Mouse (Mus musculus) embryonic stem cell, embryonic (primary cell): ENCODE measurements around the gene Eml3.

Experiments used
- CTCF ChIA-PET, 4 experiments: fragments of 300-600 bp in 2 of 4; fragments of 350-600 bp in 2 of 4; sonication (Branson Sonifier 250); formaldehyde crosslinking; loops; one replicate each; lab custom pipeline; 2022; ENCODE audit warnings: inconsistent platforms in 2 of 4; lab: Charles Lee
- POLR2A ChIA-PET, 4 experiments: fragments of 300-600 bp in 2 of 4; fragments of 350-600 bp in 2 of 4; sonication (Branson Sonifier 250); formaldehyde crosslinking; loops; one replicate each; lab custom pipeline; 2022; ENCODE audit warnings: antibody characterized with exemption in 4 of 4, inconsistent platforms in 1 of 4; lab: Charles Lee

Gene Eml3

DNA sequence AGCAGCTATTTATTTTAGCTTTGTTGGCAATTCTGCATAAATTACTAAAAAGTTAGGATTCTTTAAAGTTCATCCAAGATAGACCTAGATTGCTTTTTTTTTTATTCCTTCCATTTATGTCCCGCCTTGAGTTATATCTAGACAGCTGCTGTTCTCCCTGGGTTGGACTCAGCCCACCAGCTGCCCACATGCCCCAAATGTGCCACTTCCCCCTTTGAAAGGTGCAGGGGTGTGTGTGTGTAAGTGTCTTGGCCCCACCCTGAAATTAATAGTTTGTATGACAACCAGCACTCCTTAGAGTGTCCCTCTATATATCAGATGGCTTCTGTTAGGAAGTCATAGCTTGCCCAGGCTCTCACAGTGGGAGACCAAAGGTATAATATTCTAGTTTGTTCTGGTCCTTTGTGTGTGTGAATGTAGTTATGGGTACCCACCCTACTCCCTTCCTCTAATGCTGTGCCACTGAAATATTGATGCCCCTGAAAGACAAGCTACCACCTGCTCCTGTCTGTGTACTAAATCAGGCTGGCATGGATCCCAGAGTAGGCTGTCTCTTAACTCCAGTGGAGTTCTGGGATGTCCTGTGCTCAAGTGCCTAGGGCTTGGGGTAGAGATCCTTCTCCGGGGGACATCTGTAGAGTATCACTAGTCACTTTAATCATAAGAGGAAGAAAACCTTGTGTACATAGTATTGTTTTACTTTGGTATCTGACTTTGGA lies 52.3 kb downstream of the Eml3 start:
- POLR2A ChIA-PET = interaction anchor here (0.5 to 23.4 kb wide), 52 partner anchors 8 to 1950 kb away, joined by 3 to 604 read pairs (median 5); partner anchors contain the start of genes Eef1g (in 3 of the 4), 1810009A15Rik (in 2 of the 4), Ahnak (in 2 of the 4) and Gm49416 (in 2 of the 4)
- CTCF ChIA-PET = interaction anchor here in 3 of 4 experiments (0.6 to 9.2 kb wide), 4 partner anchors 11 to 118 kb away, joined by 3 to 57 read pairs (median 6); no protein-coding TSS in a partner anchor

DNA sequence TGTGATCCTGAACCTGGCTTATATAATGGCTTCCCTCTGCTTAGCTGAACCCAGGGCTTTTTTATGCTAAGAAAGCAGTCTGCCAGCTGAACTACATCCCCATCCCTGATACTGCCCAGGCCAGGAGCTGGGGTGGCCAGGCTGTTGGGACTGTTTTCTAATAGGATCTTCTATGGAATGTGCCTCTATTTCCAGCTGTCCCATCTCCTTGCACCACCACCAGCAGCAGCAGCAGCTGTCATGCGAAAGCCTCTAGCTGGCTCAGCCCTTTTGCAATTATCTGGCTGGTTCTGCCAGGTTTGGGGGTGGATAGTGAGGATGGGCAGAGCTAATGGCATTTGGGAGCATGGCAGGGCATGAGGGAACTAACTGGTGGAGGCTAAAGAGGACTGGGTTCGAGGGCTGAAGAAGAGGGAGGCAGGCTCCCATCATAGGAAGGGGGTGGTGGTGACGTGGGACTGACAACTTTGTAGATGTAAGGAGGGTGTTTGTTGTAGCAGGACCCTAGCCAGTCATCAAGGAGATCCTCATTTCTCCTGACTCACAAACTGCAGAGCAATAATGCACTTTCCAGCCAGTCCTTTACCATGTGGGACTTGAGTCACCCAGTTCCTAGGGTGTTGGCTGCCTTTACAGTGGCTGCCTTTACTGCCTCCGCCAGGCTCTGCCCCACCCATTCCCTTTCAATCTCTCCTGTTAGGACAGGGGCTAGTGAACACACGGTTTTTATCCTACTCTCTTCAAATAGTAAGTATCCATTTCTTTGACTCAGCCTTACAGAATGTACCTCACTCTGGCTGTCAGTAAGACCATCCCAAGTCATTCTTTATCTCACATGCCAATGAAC lies 53.2 kb downstream of the Eml3 start:
- POLR2A ChIA-PET = interaction anchor here (0.6 to 23.4 kb wide), 39 partner anchors 7 to 267 kb away, joined by 3 to 604 read pairs (median 6); partner anchors contain the start of genes Eef1g (in 3 of the 4), 1810009A15Rik (in 2 of the 4), Ahnak (in 2 of the 4) and Gm49416 (in 2 of the 4)
- CTCF ChIA-PET = interaction anchor here in 1 of 4 experiments (9.2 kb wide), 1 partner anchor 100 kb away, joined by 57 read pairs; no protein-coding TSS in a partner anchor

DNA sequence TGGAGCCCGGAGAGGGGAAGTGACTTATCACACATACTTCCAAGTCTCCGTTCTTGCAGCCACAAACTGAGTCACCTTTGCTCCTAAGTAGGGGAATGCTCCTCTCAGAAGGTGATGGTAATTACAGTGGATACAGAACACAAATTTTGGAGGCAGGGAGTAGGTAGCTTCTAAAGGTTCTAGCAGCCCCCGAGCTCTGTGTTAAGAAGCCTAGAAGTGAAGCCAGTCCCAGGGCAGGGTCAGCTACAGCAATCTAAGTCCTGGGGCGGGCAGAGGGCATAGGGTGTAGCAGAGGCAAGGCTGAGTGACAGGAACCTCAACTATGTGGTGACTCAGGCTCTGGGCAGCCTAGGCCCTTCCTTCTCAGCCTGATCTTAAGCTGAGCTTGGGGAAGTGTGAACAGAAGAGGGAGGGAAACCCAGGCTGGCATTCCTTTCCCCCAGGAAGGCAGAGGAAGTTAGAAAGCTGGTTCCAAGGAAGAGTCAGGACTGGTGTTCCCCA lies 53.8 kb downstream of the Eml3 start:
- CTCF ChIA-PET = interaction anchor here in 3 of 4 experiments (0.7 to 9.2 kb wide), 4 partner anchors 10 to 130 kb away, joined by 3 to 57 read pairs (median 4); no protein-coding TSS in a partner anchor

DNA sequence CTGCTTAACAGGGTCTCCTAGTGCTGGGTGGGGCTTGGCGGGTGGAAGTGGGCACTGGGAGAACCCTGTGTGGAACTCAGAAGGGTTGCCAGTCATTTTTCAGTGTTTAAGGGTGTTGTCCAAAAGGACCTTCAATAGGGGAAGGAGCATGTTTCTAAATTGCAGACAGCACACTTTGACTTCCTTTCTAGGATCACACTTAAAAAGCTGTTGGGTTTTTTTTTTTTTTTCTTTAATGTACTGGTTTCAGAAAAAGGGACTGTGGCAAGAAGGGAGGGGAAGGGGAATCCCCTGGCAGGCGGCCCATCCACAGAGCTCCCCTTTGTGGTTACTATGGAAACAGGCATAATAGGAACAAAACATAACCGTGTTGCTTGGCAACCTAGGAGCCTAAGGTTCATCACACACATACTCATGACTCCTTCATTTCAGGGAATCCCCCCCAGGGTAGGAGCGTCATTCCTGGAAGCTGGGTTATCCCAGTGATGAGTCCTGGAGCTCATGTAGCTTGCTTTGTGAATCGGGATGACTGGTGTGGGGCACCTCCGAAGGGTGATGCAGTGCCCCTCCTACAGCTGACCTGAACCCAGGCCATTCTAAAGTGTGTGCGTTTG lies 55.0 kb downstream of the Eml3 start:
- POLR2A ChIA-PET = interaction anchor here (0.7 to 23.4 kb wide), 75 partner anchors 6 to 270 kb away, joined by 3 to 604 read pairs (median 4); partner anchors contain the start of genes Eef1g (in 3 of the 4), 1810009A15Rik (in 2 of the 4), Gm49416 (in 2 of the 4) and Gng3 (in 2 of the 4)
- CTCF ChIA-PET = interaction anchor here in 2 of 4 experiments (1.2 to 9.2 kb wide), 5 partner anchors 9 to 131 kb away, joined by 3 to 57 read pairs (median 4); partner anchors contain the start of gene Eef1g (in 1 of the 2)

More for the DNA sequence above, 53.8 kb downstream of the Eml3 start:
- POLR2A ChIA-PET = interaction anchor here (0.6 to 23.4 kb wide), 47 partner anchors 8 to 260 kb away, joined by 3 to 604 read pairs (median 5); partner anchors contain the start of genes Eef1g (in 3 of the 4), 1810009A15Rik (in 2 of the 4), Gm49416 (in 2 of the 4) and Tut1 (in 2 of the 4)

DNA sequence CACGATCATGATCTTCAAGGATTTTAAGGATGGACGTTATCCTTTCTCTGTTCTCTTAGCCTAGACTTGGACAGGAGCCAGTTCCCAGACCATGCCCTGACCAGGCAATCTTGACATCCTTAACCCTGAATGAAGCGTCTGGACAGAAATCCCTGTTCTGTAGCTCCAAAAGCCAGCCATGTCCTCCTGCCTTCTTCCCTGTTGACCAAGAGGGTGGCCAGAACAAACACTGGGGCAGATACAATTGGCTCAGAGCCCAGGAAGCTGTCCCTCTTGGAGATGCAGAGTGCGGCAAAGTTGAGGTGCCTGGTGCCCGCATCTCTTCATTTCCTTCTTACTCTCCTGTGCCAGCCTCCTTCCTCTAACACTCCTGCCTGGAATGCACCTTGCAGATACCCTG lies 56.5 kb downstream of the Eml3 start:
- ChIA-PET POLR2A (interaction anchor here (0.6 to 23.4 kb wide), 12 partner anchors 9 to 124 kb away, joined by 3 to 604 read pairs (median 12); partner anchors contain the start of genes 1810009A15Rik (in 2 of the 4), Eef1g (in 2 of the 4), Gm49416 (in 2 of the 4) and Ganab (in 1 of the 4)), CTCF (no interaction called here)

DNA sequence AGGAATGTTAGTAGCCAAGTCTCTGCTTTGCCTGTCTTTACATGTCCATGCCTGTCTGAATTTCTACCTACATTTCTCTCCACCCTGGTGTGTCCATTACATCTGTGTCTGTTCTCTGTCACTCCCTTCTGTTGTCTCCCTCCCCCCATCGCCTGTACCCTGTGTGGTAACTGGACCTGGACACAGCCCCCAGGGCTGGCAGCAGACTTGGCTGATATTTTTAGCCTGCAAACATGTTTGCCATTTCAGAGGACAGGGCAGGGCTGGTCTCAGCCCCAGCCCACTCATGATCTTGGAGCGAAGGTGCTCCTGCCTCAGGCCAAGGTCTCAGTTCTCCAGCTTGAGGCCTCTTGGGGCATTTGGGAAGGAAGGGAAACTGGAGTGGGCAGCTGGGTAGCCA lies 58.5 kb downstream of the Eml3 start:
- CTCF ChIA-PET = interaction anchor here in 2 of 4 experiments (1.2 to 6.1 kb wide), 4 partner anchors 9 to 96 kb away, joined by 3 to 60 read pairs (median 5); no protein-coding TSS in a partner anchor
- POLR2A ChIA-PET = interaction anchor here (0.9 to 6.5 kb wide), 26 partner anchors 9 to 275 kb away, joined by 3 to 438 read pairs (median 18); partner anchors contain the start of genes 1810009A15Rik (in 3 of the 4), Gm49416 (in 3 of the 4), Eef1g (in 2 of the 4) and Bscl2 (in 1 of the 4)

DNA sequence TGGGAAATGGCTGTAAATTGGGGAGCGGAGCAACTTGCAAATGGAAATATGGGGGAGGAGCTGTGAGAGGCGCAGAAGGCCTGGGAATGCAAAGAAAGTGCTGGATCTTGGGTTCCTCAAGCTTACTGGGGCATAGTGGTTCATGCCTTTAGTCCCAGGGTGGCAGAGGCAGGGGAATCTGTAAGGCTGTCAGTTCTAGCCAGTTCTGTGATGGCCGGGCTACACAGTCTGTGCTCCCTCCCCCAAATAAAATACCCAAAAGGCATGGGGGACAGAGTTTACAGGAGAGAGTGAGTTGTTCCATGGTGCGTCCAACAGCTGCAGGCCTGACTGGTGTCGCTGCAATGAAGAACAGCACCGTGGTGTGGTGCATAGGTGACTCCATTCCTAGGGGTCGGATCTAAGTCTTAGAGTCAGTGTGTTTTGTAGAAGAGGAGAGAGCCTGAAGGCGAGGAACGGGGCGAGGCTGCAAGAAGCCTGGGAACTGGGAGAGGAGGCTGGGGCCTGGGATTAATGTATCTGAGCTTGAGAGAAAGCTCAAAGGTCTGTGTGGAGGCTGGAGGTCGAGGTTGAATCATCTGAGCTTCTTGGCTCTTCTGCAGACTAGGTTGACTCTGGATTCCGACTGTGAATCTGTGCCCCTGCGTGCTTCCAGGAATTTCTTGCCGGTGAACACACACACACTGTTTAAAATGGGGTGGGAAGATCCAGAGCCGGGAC lies 59.2 kb downstream of the Eml3 start:
- ChIA-PET CTCF (interaction anchor here in 2 of 4 experiments (0.6 to 6.1 kb wide), 7 partner anchors 9 to 227 kb away, joined by 3 to 60 read pairs (median 5); no protein-coding TSS in a partner anchor), POLR2A (interaction anchor here (0.5 to 6.5 kb wide), 67 partner anchors 9 to 276 kb away, joined by 3 to 438 read pairs (median 7); partner anchors contain the start of genes 1810009A15Rik (in 3 of the 4), Eef1g (in 3 of the 4), Gm49416 (in 3 of the 4) and Slc3a2 (in 3 of the 4))

DNA sequence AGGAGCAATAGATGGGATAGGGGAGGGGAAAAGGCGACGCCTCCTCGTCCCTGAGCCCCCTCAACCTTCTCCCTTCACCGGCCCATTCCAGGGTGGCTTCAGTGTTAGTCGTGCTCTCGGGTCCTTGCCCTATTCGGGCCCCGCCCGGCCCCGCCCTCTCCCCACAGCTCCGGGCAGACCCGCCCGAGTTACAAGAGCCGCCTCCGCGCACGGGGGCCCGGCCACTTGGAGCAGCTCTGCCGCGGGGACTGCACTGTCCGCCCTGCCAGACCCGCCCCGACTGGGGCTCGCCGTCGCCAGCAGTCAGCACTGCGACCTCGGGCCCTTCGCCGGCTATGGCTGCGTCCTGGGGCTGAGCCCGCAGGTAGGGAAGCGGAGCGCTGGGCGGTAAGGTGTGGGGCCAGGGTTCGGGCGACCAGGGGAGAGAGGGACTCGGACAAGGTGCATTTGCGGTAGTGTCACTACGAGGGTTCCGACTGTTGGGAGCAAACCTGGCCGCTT lies 59.8 kb downstream of the Eml3 start, which contains the start of gene Ahnak:
Gene Ahnak (plus strand): TSS at position 219 of the 501 bp plus-strand sequence.
- CTCF ChIA-PET = interaction anchor here in 3 of 4 experiments (0.5 to 6.1 kb wide), 13 partner anchors 9 to 271 kb away, joined by 3 to 60 read pairs (median 3); no protein-coding TSS in a partner anchor
- POLR2A ChIA-PET = interaction anchor here (0.5 to 6.5 kb wide), 99 partner anchors 7 to 277 kb away, joined by 3 to 438 read pairs (median 5); partner anchors contain the start of genes 1810009A15Rik (in 3 of the 4), Eef1g (in 3 of the 4), Gm49416 (in 3 of the 4) and Slc3a2 (in 3 of the 4)

DNA sequence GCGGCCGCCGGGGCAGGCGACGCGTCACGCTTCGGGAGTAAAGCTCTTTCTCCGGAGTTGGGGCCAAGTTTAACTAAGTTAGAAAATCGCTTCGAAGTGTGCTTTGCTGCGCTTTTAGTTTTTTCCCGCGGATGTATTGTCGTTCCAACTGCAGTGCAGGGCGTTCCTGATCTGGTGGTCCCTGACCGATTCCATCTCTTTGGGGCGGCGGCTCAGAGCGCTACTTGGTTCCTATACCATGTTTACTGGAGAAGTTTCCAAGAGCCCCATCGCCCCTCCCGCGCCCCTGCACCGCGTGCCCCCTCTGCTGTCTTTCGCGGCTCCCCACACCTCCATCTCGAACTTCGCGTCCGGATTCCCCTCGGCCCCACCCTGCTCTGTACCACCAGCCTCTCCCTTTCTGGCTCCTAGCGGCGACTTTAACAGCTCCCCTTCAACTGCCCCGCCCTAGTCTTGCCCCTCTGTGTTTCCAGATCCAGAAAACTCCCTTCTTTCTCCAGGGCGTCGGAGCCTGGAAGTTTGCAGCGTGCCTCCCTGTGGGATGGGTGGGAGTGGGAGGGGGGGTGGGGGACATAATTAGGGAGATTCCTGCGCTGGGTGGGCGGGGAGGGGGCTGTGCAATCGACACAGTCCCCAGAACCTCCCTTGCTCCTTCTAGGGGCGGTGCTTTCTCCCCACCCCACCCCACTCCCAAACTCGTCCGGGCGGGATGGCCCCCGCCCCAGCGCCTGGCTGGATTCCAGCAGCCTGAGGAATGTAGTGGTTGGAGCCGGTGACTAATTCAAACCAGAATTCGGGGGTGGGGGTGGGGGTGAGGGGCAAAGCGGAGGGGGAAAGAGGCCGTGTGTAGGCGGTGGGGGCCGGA lies 60.4 kb downstream of the Eml3 start:
- ChIA-PET POLR2A (interaction anchor here (0.6 to 6.5 kb wide), 96 partner anchors 8 to 275 kb away, joined by 3 to 438 read pairs (median 6); partner anchors contain the start of genes 1810009A15Rik (in 3 of the 4), Eef1g (in 3 of the 4), Gm49416 (in 3 of the 4) and B3gat3 (in 2 of the 4)), CTCF (interaction anchor here in 3 of 4 experiments (0.5 to 6.1 kb wide), 12 partner anchors 11 to 272 kb away, joined by 3 to 60 read pairs (median 3); no protein-coding TSS in a partner anchor)

DNA sequence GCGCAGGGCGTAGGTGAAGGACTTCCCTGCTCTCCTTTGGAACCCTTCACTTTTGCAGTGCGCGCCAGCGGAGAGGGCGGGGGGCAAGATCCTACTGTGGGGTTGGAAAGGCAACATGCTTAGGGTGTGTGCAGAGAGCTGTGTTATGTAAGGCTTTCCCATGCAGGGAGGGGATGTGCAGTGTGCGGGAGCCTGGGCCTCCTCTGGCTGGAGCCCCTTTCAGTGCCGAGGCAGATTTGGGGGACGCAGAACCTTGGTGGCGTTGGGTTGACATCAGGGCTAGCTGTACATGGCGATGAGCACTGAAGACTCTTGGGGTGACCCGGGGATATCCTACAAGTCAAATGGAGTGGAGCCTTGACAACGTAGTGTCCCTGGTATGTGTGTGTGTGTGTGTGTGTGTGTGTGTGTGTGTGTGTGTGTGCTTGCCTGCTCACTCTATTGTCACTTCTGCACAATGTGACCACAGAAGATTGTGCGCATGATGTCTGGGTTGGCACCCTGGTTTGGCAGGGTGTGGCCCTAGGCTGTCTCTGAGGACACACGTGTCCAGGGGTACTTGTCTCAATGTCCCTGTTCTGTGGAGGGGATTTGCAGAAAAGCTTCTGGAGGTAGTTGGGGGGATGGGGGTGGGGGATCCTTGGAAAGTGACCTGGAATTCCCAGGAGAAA lies 61.2 kb downstream of the Eml3 start:
- CTCF ChIA-PET = interaction anchor here (0.6 to 6.1 kb wide), 12 partner anchors 12 to 307 kb away, joined by 3 to 60 read pairs (median 4); partner anchors contain the start of genes Eef1g (in 1 of the 4) and Ubxn1 (in 1 of the 4)
- POLR2A ChIA-PET = interaction anchor here (0.5 to 6.5 kb wide), 102 partner anchors 7 to 276 kb away, joined by 3 to 438 read pairs (median 6); partner anchors contain the start of genes Eef1g (in 3 of the 4), 1810009A15Rik (in 2 of the 4), Gm49416 (in 2 of the 4) and Gng3 (in 2 of the 4)
